Mouse (Mus musculus) lung, postnatal 0 days (tissue): ENCODE measurements at regions not wholly inside any gene's neighbourhood (a gene's known extent, or its start where the extent isn't known, plus 50 kb on each side); places are given as distances from the start of the nearest gene placed in this dataset.

Experiments
- CTCF ChIP-seq: IDR thresholded peaks from 2 replicates; pipeline ENCODE4 v1.5.1; 2016; ENCODE audit warnings: antibody characterized with exemption, mild to moderate bottlenecking
- EP300 ChIP-seq: IDR thresholded peaks from 2 replicates; pipeline ENCODE4 v1.6.1; 2016; ENCODE audit warnings: antibody characterized with exemption, mild to moderate bottlenecking, control low read depth

DNA sequence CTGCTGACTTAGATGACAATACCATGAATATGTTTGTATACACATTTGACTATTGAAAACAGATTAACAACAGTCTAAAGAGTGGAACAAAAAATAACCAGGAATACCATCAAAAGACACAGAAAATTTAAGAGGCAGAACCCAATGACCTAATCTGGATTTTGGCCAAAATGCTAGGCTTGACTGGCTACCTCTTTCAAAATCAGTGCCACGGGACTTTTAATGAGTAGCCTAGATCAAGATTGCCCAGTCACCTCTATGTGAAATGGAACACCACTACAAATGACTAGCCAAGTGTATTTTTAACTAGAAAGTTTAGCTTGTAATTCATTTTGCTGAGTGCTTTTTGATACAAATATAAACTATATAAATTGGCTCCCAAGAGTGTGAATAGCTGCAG, 286.0 kb upstream of the N6amt1 start:
- no peak for TF ChIP-seq CTCF
- no peak for TF ChIP-seq EP300
